Mouse (Mus musculus): ENCODE data around the gene Zdhhc18. TPM values are rescaled to one million over a fixed set of nuclear protein-coding genes. Genes with fewer than 3 reads are reported as not detected.

The Zdhhc18 gene
- polyA plus RNA-seq, 1 experiment from 2014 or later, result 2.9 TPM

GRCm38 (mm10) chr4:133632483-133633327 is 17.2 kb downstream of the Zdhhc18 start:
- no peak for DNase-seq (ENCODE audit: low spot score)
- Histone ChIP-seq H3K27ac (peak overlapping the region; percentile 89), H3K9me3 (no peaks in the 10 kb centered on the region), H3K4me1 (peaks cover 31% of the 10 kb centered on the region), H3K36me3 (0 out of 2 replicates have a peak, but pooled peaks cover 4% of the 10 kb centered on the region), H3K27me3 (ENCODE audit: insufficient read depth, poor library complexity, severe bottlenecking) (no peaks in the 10 kb centered on the region), H3K4me3 (peak overlapping the region; percentile 83)
- 3% methylated on average over 64 of the region's 69 CpGs for WGBS

- Histone ChIP-seq H3K27me3 (ENCODE audit: insufficient read depth, poor library complexity, severe bottlenecking) (no peaks in the 10 kb centered on the region), H3K4me1 (peaks cover 33% of the 10 kb centered on the region), H3K27ac (peak overlapping the region; percentile 89; the same call in 1 of the 2 replicates), H3K36me3 (peaks cover 7% of the 10 kb centered on the region), H3K4me3 (peak overlapping the region; percentile 83), H3K9me3 (no peaks in the 10 kb centered on the region)
- DNase-seq (ENCODE audit: low spot score), result no peak
- WGBS, result 52% methylated on average over 9 of the region's 9 CpGs
Observed at GRCm38 (mm10) chr4:133631769-133632411, 18.1 kb downstream of the Zdhhc18 start.

- Histone ChIP-seq H3K27ac (no peak overlapping the region), H3K4me3 (no peak overlapping the region), H3K4me1 (peaks cover 35% of the 10 kb centered on the region), H3K9me3 (no peaks in the 10 kb centered on the region), H3K27me3 (ENCODE audit: insufficient read depth, poor library complexity, severe bottlenecking) (no peaks in the 10 kb centered on the region), H3K36me3 (peaks cover 13% of the 10 kb centered on the region)
- DNase-seq (ENCODE audit: low spot score), result no peak
- WGBS, result 78% methylated on average over 14 of the region's 14 CpGs
Observed at GRCm38 (mm10) chr4:133631071-133631768, 18.7 kb downstream of the Zdhhc18 start.

- peak overlapping the region; percentile 10; the same call in 1 of the 2 replicates for H3K27ac ChIP-seq
- H3K27me3 ChIP-seq (ENCODE audit: insufficient read depth, poor library complexity, severe bottlenecking), result no peaks in the 10 kb centered on the region
- peaks cover 39% of the 10 kb centered on the region for H3K4me1 ChIP-seq
- H3K36me3 ChIP-seq, result peaks cover 21% of the 10 kb centered on the region
- DNase-seq (ENCODE audit: low spot score), result no peak
- 87% methylated on average over 8 of the region's 8 CpGs for WGBS
- no peak overlapping the region for H3K4me3 ChIP-seq
- no peaks in the 10 kb centered on the region for H3K9me3 ChIP-seq
Observed at GRCm38 (mm10) chr4:133630326-133630920, 19.5 kb downstream of the Zdhhc18 start.

- DNase-seq (ENCODE audit: low spot score), result no peak
- peaks cover 30% of the 10 kb centered on the region for H3K36me3 ChIP-seq
- H3K9me3 ChIP-seq, result no peaks in the 10 kb centered on the region
- WGBS, result 64% methylated on average over 7 of the region's 7 CpGs
- no peak overlapping the region for H3K27ac ChIP-seq
- peaks cover 42% of the 10 kb centered on the region for H3K4me1 ChIP-seq
- H3K4me3 ChIP-seq, result no peak overlapping the region
- no peaks in the 10 kb centered on the region for H3K27me3 ChIP-seq (ENCODE audit: insufficient read depth, poor library complexity, severe bottlenecking)
Observed at GRCm38 (mm10) chr4:133629191-133629590, 20.8 kb downstream of the Zdhhc18 start.

- Histone ChIP-seq H3K27ac (no peak overlapping the region), H3K4me1 (peaks cover 39% of the 10 kb centered on the region), H3K27me3 (ENCODE audit: insufficient read depth, poor library complexity, severe bottlenecking) (no peaks in the 10 kb centered on the region), H3K36me3 (peaks cover 32% of the 10 kb centered on the region), H3K9me3 (no peaks in the 10 kb centered on the region), H3K4me3 (no peak overlapping the region)
- DNase-seq (ENCODE audit: low spot score), result no peak
- 78% methylated on average over 2 of the region's 2 CpGs for WGBS
Observed at GRCm38 (mm10) chr4:133628517-133628916, 21.4 kb downstream of the Zdhhc18 start.

GRCm38 (mm10) chr4:133627039-133627438 is 22.9 kb downstream of the Zdhhc18 start:
- DNase-seq (ENCODE audit: low spot score), result no peak
- Histone ChIP-seq H3K4me3 (no peak overlapping the region), H3K27me3 (ENCODE audit: insufficient read depth, poor library complexity, severe bottlenecking) (no peaks in the 10 kb centered on the region), H3K36me3 (peaks cover 32% of the 10 kb centered on the region), H3K27ac (peak overlapping the region; percentile 57; the same call in 1 of the 2 replicates), H3K4me1 (peaks cover 36% of the 10 kb centered on the region), H3K9me3 (no peaks in the 10 kb centered on the region)
- 91% methylated on average over 14 of the region's 14 CpGs for WGBS

GRCm38 (mm10) chr4:133626621-133627020 is 23.3 kb downstream of the Zdhhc18 start:
- no peak for DNase-seq (ENCODE audit: low spot score)
- Histone ChIP-seq H3K4me3 (no peak overlapping the region), H3K27me3 (ENCODE audit: insufficient read depth, poor library complexity, severe bottlenecking) (no peaks in the 10 kb centered on the region), H3K4me1 (peaks cover 33% of the 10 kb centered on the region), H3K9me3 (no peaks in the 10 kb centered on the region), H3K36me3 (peaks cover 32% of the 10 kb centered on the region), H3K27ac (peak overlapping the region; percentile 57; the same call in 1 of the 2 replicates)
- WGBS, result 88% methylated on average over 9 of the region's 9 CpGs

- H3K4me3 ChIP-seq, result no peak overlapping the region
- DNase-seq (ENCODE audit: low spot score), result no peak
- H3K27me3 ChIP-seq (ENCODE audit: insufficient read depth, poor library complexity, severe bottlenecking), result no peaks in the 10 kb centered on the region
- peaks cover 29% of the 10 kb centered on the region for H3K4me1 ChIP-seq
- peak overlapping the region; percentile 57 for H3K27ac ChIP-seq
- WGBS, result 66% methylated on average over 5 of the region's 5 CpGs
- no peaks in the 10 kb centered on the region for H3K9me3 ChIP-seq
- peaks cover 35% of the 10 kb centered on the region for H3K36me3 ChIP-seq
Observed at GRCm38 (mm10) chr4:133626221-133626620, 23.7 kb downstream of the Zdhhc18 start.

- Histone ChIP-seq H3K27ac (peak overlapping the region; percentile 57), H3K9me3 (no peaks in the 10 kb centered on the region), H3K36me3 (peaks cover 38% of the 10 kb centered on the region), H3K4me3 (no peak overlapping the region), H3K27me3 (ENCODE audit: insufficient read depth, poor library complexity, severe bottlenecking) (no peaks in the 10 kb centered on the region), H3K4me1 (peaks cover 24% of the 10 kb centered on the region)
- DNase-seq (ENCODE audit: low spot score), result no peak
- 66% methylated on average over 11 of the region's 11 CpGs for WGBS
Observed at GRCm38 (mm10) chr4:133625621-133626071, 24.3 kb downstream of the Zdhhc18 start.

- DNase-seq (ENCODE audit: low spot score), result no peak
- H3K27me3 ChIP-seq (ENCODE audit: insufficient read depth, poor library complexity, severe bottlenecking), result no peaks in the 10 kb centered on the region
- H3K27ac ChIP-seq, result no peak overlapping the region
- H3K4me3 ChIP-seq, result no peak overlapping the region
- peaks cover 38% of the 10 kb centered on the region for H3K36me3 ChIP-seq
- WGBS, result 79% methylated on average over 7 of the region's 7 CpGs
- no peaks in the 10 kb centered on the region for H3K9me3 ChIP-seq
- peaks cover 18% of the 10 kb centered on the region for H3K4me1 ChIP-seq
Observed at GRCm38 (mm10) chr4:133624830-133625229, 25.1 kb downstream of the Zdhhc18 start.

- Histone ChIP-seq H3K4me1 (peaks cover 22% of the 10 kb centered on the region), H3K27me3 (ENCODE audit: insufficient read depth, poor library complexity, severe bottlenecking) (no peaks in the 10 kb centered on the region), H3K36me3 (peaks cover 44% of the 10 kb centered on the region), H3K27ac (no peak overlapping the region), H3K4me3 (no peak overlapping the region), H3K9me3 (no peaks in the 10 kb centered on the region)
- 70% methylated on average over 11 of the region's 11 CpGs for WGBS
- no peak for DNase-seq (ENCODE audit: low spot score)
Observed at GRCm38 (mm10) chr4:133622161-133622695, 27.7 kb downstream of the Zdhhc18 start.
